Mouse (Mus musculus) liver, embryonic 14.5 days (tissue): ENCODE data around the gene Mkrn2.

Experiments
- CTCF ChIP-seq: IDR thresholded peaks from 2 replicates; pipeline ENCODE4 v1.5.1; 2016; ENCODE audit warnings: antibody characterized with exemption, low read depth, control low read depth
- EP300 ChIP-seq: IDR thresholded peaks from 2 replicates; pipeline ENCODE4 v1.6.1; 2016; ENCODE audit warnings: antibody characterized with exemption, low read depth

DNA sequence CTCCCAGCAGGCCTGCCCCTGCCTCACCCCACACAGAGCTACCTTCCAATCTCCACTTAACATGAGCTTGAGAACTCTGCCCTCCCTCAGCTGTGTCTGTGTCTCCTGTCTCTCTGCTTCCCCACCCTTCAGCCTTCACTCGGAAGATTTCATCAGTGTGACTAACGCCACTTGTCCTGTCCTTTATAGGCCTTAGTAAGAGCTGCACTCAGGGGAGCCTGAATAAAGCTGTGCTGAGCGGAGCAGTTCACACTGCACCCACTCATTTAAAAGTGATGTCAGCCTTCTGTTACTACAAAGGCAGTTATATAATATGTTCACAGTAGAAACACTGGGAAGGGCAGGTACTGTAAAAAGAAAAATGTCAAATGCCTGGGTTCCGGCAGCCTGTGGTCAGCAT lies 5.7 kb downstream of the Mkrn2 start:
- TF ChIP-seq CTCF: no peak
- TF ChIP-seq EP300: no peak
